Mouse (Mus musculus) midbrain, embryonic 10.5 days (tissue): ENCODE data around the gene Bmp2k. TPM values are rescaled to one million over a fixed set of nuclear protein-coding genes. Genes with fewer than 3 reads are reported as not detected.

ENCODE experiments used
- DNase-seq: peaks from one replicate; pipeline ENCODE4 v3.0.0-alpha.2; 2017; ENCODE audit warnings: low spot score
- H3K27ac ChIP-seq: fragments of 300-500 bp; sonication (generic); replicated peaks from 2 replicates; pipeline ENCODE4 v1.5.1; 2016; ENCODE audit warnings: mild to moderate bottlenecking
- H3K27me3 ChIP-seq: fragments of 300-500 bp; sonication (generic); 2 replicates; pipeline ENCODE4 v1.6.1; 2016; ENCODE audit warnings: low read depth, mild to moderate bottlenecking; ENCODE audit not compliant: poor library complexity, severe bottlenecking
- H3K36me3 ChIP-seq: fragments of 300-500 bp; sonication (generic); 2 replicates; pipeline ENCODE4 v1.6.1; 2016; ENCODE audit warnings: mild to moderate bottlenecking, moderate library complexity
- H3K4me1 ChIP-seq: fragments of 300-500 bp; sonication (generic); 2 replicates; pipeline ENCODE4 v1.6.1; 2016
- H3K4me3 ChIP-seq: fragments of 300-500 bp; sonication (generic); 2 replicates; pipeline ENCODE4 v1.5.1; 2016; ENCODE audit warnings: mild to moderate bottlenecking, moderate library complexity
- H3K9me3 ChIP-seq: fragments of 300-500 bp; sonication (generic); replicated peaks from 2 replicates; pipeline ENCODE4 v1.6.1; 2016; ENCODE audit warnings: mild to moderate bottlenecking
- WGBS: fragments of 180-500 bp; shearing (Covaris S2); methylation state at CpG from one replicate; pipeline ENCODE4 v1.1.7; 2016; 5-methylcytosine and 5-hydroxymethylcytosine counted together
- polyA plus RNA-seq: library from polyadenylated mRNA; unstranded; fragments of >200 nt; fragmentation: Nextera tagmentation; extraction: Ambion mirVana; gene quantifications from 2 replicates; pipeline ENCODE4 v1.2.1, GENCODE M21; 2016

The Bmp2k gene
- polyA plus RNA-seq, 1 experiment from 2014 or later: 9.2 TPM

- Histone ChIP-seq H3K36me3 (no peaks in the 10 kb centered on the region), H3K9me3 (no peaks in the 10 kb centered on the region), H3K27me3 (no peaks in the 10 kb centered on the region; the same call in 1 of the 2 replicates), H3K4me3 (no peak overlapping the region), H3K4me1 (peaks cover 18% of the 10 kb centered on the region), H3K27ac (no peak overlapping the region)
- no peak for DNase-seq
- WGBS: 93% methylated on average over 6 of the region's 6 CpGs
Observed at GRCm38 (mm10) chr5:96962934-96963301, 34.6 kb upstream of the Bmp2k start.

- Histone ChIP-seq H3K4me1 (peaks cover 30% of the 10 kb centered on the region), H3K36me3 (no peaks in the 10 kb centered on the region), H3K4me3 (peak overlapping the region; percentile 33), H3K27ac (peak overlapping the region; percentile 71), H3K9me3 (no peaks in the 10 kb centered on the region), H3K27me3 (no peaks in the 10 kb centered on the region; the same call in 1 of the 2 replicates)
- peak; percentile 31 for DNase-seq
- 4% methylated on average over 14 of the region's 14 CpGs for WGBS
Observed at GRCm38 (mm10) chr5:96964062-96965028, 33.1 kb upstream of the Bmp2k start.

GRCm38 (mm10) chr5:96965029-96965403 lies 32.5 kb upstream of the Bmp2k start:
- Histone ChIP-seq H3K27me3 (no peaks in the 10 kb centered on the region; the same call in 1 of the 2 replicates), H3K4me3 (peak overlapping the region; percentile 33; the same call in 1 of the 2 replicates), H3K9me3 (no peaks in the 10 kb centered on the region), H3K36me3 (no peaks in the 10 kb centered on the region), H3K4me1 (peaks cover 37% of the 10 kb centered on the region), H3K27ac (peak overlapping the region; percentile 71)
- 54% methylated on average over 2 of the region's 2 CpGs for WGBS
- no peak for DNase-seq

GRCm38 (mm10) chr5:96965503-96965902 lies 32.0 kb upstream of the Bmp2k start:
- 79% methylated on average over 2 of the region's 2 CpGs for WGBS

GRCm38 (mm10) chr5:96968628-96969027 lies 28.9 kb upstream of the Bmp2k start:
- Histone ChIP-seq H3K27ac (peak overlapping the region; percentile 34), H3K9me3 (no peaks in the 10 kb centered on the region), H3K36me3 (no peaks in the 10 kb centered on the region), H3K4me1 (peaks cover 39% of the 10 kb centered on the region), H3K27me3 (no peaks in the 10 kb centered on the region; the same call in 1 of the 2 replicates), H3K4me3 (no peak overlapping the region)
- peak; percentile 28 for DNase-seq
- WGBS: 30% methylated on average over 6 of the region's 6 CpGs

More at GRCm38 (mm10) chr5:96965503-96965902, 32.0 kb upstream of the Bmp2k start:
- Histone ChIP-seq H3K4me1 (peaks cover 41% of the 10 kb centered on the region), H3K4me3 (no peak overlapping the region), H3K27me3 (no peaks in the 10 kb centered on the region; the same call in 1 of the 2 replicates), H3K36me3 (no peaks in the 10 kb centered on the region), H3K27ac (no peak overlapping the region), H3K9me3 (no peaks in the 10 kb centered on the region)
- DNase-seq: no peak

- Histone ChIP-seq H3K36me3 (no peaks in the 10 kb centered on the region), H3K4me1 (peaks cover 35% of the 10 kb centered on the region), H3K27me3 (no peaks in the 10 kb centered on the region; the same call in 1 of the 2 replicates), H3K4me3 (no peak overlapping the region), H3K27ac (peak overlapping the region; percentile 34), H3K9me3 (no peaks in the 10 kb centered on the region)
- WGBS: 37% methylated on average over 3 of the region's 3 CpGs
- no peak for DNase-seq
Observed at GRCm38 (mm10) chr5:96969032-96969431, 28.5 kb upstream of the Bmp2k start.

- Histone ChIP-seq H3K4me1 (peaks cover 30% of the 10 kb centered on the region), H3K4me3 (no peak overlapping the region), H3K9me3 (no peaks in the 10 kb centered on the region), H3K36me3 (no peaks in the 10 kb centered on the region), H3K27ac (no peak overlapping the region; the same call in 1 of the 2 replicates), H3K27me3 (no peaks in the 10 kb centered on the region; the same call in 1 of the 2 replicates)
- WGBS: 42% methylated on average over 7 of the region's 7 CpGs
- peak; percentile 27 for DNase-seq
Observed at GRCm38 (mm10) chr5:96969705-96970471, 27.6 kb upstream of the Bmp2k start.

GRCm38 (mm10) chr5:96970472-96970848 lies 27.0 kb upstream of the Bmp2k start:
- Histone ChIP-seq H3K4me1 (peaks cover 31% of the 10 kb centered on the region), H3K27me3 (no peaks in the 10 kb centered on the region), H3K4me3 (no peak overlapping the region), H3K27ac (no peak overlapping the region), H3K36me3 (no peaks in the 10 kb centered on the region), H3K9me3 (no peaks in the 10 kb centered on the region)
- no peak for DNase-seq

GRCm38 (mm10) chr5:96972474-96973130 lies 24.9 kb upstream of the Bmp2k start:
- DNase-seq: no peak
- Histone ChIP-seq H3K4me1 (peaks cover 31% of the 10 kb centered on the region), H3K27me3 (no peaks in the 10 kb centered on the region), H3K27ac (no peak overlapping the region), H3K4me3 (no peak overlapping the region), H3K9me3 (no peaks in the 10 kb centered on the region), H3K36me3 (no peaks in the 10 kb centered on the region)
- WGBS: 91% methylated on average over 5 of the region's 5 CpGs

- no peak overlapping the region for H3K4me3 ChIP-seq
- peaks cover 24% of the 10 kb centered on the region for H3K4me1 ChIP-seq
- H3K9me3 ChIP-seq: no peaks in the 10 kb centered on the region
Observed at GRCm38 (mm10) chr5:96973714-96974113, 23.8 kb upstream of the Bmp2k start.

GRCm38 (mm10) chr5:96974661-96975060 lies 22.8 kb upstream of the Bmp2k start:
- DNase-seq: no peak
- H3K9me3 ChIP-seq: no peaks in the 10 kb centered on the region
- H3K4me1 ChIP-seq: peaks cover 14% of the 10 kb centered on the region
- no peaks in the 10 kb centered on the region; the same call in 1 of the 2 replicates for H3K27me3 ChIP-seq
- 67% methylated on average over 1 of the region's 1 CpGs for WGBS
- H3K4me3 ChIP-seq: no peak overlapping the region
- no peak overlapping the region for H3K27ac ChIP-seq
- no peaks in the 10 kb centered on the region for H3K36me3 ChIP-seq

More at GRCm38 (mm10) chr5:96973714-96974113, 23.8 kb upstream of the Bmp2k start:
- DNase-seq: no peak
- 90% methylated on average over 3 of the region's 3 CpGs for WGBS
- H3K36me3 ChIP-seq: no peaks in the 10 kb centered on the region
- H3K27ac ChIP-seq: no peak overlapping the region
- H3K27me3 ChIP-seq: no peaks in the 10 kb centered on the region

- Histone ChIP-seq H3K36me3 (no peaks in the 10 kb centered on the region), H3K27ac (no peak overlapping the region), H3K4me1 (peaks cover 11% of the 10 kb centered on the region), H3K9me3 (no peaks in the 10 kb centered on the region), H3K27me3 (no peaks in the 10 kb centered on the region; the same call in 1 of the 2 replicates), H3K4me3 (no peak overlapping the region)
- DNase-seq: no peak
- WGBS: 89% methylated on average over 3 of the region's 3 CpGs
Observed at GRCm38 (mm10) chr5:96975112-96975511, 22.4 kb upstream of the Bmp2k start.
